Mouse (Mus musculus): ENCODE results near the gene Pcgf6.
"Not testable (repeated sequence)": the region's sequence is repeated elsewhere in the genome, so short reads cannot be mapped to it uniquely, and the experiment has no call there.

The Pcgf6 gene

GRCm38 (mm10) chr19:47026513-47026912 lies 24.2 kb downstream of the Pcgf6 start:
- DNase-seq (ENCODE audit: low read depth, low spot score) = no peak

- DNase-seq (ENCODE audit: low read depth, low spot score) = no peak
Observed at GRCm38 (mm10) chr19:47024954-47025353, 25.8 kb downstream of the Pcgf6 start.

DNA sequence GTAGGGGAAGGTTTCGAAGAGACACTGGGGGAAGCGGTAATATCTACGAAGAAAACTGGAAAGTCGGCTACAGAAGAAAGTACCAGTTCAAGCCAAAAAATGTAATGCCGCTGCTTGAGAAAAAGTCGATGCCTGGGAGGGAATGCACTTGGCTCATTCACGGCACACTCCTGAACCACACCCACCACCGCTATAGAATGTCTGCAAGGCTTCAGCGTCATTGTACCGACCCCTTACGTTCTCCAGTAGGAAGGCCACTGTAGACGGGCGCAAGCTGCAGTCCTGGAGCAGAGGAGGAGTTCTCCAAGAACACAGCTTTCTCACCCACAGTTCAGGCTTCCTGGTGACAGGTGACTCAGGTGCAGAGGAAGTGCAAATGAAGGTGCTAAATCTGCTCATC lies 27.2 kb downstream of the Pcgf6 start:
- no peak for DNase-seq (ENCODE audit: low read depth, low spot score)

DNA sequence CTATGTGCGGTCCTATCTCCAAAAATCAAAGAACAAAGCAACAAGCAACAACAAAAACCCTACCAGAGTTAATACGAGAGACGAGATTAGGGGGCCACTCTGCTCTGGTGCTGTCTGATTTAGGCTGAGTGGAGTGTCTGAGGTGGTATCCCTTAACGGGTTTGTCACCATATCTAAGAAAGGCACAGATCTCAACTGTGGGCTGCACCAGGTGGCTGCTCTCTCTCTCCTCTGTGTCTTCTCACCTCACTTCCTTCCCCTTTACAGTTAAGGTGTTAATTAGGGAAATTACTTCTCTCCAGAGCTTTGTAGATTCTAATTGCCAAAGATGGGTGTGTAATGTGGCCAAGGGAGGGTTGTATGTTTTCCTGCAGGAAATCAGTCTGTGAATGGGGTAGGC lies 28.0 kb downstream of the Pcgf6 start:
- no peak for DNase-seq (ENCODE audit: low read depth, low spot score)

GRCm38 (mm10) chr19:47019326-47019725 lies 31.4 kb downstream of the Pcgf6 start:
- no peak for DNase-seq (ENCODE audit: low read depth, low spot score)

DNA sequence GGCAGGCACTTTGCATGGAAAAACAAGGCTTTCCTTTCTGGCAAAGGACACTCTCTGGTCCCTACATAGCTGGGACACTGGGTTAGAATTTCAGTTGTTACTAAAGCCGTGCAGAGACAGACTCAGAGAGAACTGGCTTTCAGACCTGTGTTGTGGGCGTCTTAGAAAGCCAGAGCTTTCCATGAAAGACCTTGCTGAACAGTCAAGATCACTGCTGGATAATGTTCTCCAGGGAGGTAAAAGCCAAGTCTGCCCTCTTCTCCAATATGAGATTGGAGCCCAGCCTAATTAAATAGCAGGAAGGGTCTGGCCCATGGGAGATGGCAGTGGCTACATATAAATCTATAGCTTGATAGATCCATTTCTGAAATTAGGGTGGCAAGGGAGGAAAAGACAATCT lies 32.4 kb downstream of the Pcgf6 start:
- DNase-seq (ENCODE audit: low read depth, low spot score) = no peak

DNA sequence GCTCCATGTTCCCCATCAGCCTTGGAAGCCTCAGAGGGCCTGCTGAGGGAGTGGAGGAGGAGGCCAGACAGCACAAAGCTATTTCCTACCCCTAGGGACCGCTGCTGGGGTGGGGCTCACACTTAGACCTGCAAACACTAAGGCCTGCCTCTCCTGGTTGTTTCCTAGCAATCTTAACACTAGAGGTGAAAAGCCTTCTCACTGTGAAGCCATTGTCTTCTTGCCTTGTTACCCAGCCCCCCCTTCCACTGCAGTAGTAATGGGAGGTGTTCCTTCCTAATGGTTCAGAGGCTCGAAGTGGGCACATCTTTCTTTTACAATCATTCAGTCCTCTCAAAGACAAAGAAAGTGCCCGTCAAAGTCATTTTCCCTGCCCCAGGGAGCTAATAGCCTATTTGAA lies 32.9 kb downstream of the Pcgf6 start:
- no peak for DNase-seq (ENCODE audit: low read depth, low spot score)

- DNase-seq (ENCODE audit: low read depth, low spot score) = peak; percentile 64
Observed at GRCm38 (mm10) chr19:47016487-47016886, 34.2 kb downstream of the Pcgf6 start.

- no peak for DNase-seq (ENCODE audit: low read depth, low spot score)
Observed at GRCm38 (mm10) chr19:47015965-47016364, 34.7 kb downstream of the Pcgf6 start.

DNA sequence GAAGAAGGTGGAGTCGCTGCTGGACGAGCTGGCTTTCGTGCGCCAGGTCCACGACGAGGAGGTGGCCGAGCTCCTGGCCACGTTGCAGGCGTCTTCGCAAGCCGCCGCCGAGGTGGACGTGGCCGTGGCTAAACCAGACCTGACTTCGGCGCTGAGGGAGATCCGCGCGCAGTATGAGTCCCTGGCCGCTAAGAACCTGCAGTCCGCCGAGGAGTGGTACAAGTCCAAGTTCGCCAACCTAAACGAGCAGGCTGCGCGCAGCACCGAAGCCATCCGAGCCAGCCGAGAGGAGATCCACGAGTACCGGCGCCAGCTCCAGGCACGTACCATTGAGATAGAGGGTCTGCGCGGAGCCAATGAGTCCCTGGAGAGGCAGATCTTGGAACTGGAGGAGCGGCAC lies 35.3 kb downstream of the Pcgf6 start:
- DNase-seq (ENCODE audit: low read depth, low spot score) = no peak

DNA sequence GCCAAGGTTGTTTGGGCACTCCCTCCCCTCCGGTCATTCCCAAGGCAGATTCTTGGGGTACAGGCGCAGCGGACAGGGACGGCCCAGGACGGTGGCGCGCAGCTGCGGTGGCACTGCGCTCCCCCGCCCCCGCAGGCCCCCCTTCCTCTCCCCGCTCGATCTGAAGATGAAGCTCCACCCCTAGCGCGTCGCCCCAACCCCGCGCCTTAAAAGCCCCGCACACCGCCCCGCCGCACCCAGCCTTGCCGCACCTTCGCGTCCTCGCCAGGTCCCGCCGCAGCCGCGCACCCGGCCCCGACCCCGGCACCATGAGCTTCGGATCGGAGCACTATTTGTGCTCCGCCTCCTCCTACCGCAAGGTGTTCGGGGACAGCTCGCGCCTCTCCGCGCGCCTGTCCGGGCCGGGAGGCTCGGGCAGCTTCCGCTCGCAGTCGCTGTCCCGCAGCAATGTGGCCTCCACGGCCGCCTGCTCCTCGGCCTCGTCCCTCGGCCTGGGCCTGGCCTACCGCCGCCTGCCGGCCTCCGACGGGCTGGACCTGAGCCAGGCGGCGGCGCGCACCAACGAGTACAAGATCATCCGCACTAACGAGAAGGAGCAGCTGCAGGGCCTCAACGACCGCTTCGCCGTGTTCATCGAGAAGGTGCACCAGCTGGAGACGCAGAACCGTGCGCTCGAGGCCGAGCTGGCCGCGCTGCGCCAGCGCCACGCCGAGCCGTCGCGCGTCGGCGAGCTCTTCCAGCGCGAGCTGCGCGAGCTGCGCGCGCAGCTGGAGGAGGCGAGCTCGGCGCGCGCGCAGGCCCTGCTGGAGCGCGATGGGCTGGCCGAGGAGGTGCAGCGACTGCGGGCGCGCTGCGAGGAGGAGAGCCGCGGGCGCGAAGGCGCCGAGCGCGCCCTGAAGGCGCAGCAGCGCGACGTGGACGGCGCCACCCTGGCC lies 36.0 kb downstream of the Pcgf6 start, which contains the start of the genes Ina and Nt5c2:
Gene Ina (plus strand): TSS at position 252 of the 935 bp plus-strand sequence.
Gene Nt5c2 (minus strand): TSS at position 707 of the 935 bp plus-strand sequence.
- DNase-seq (ENCODE audit: low read depth, low spot score) = peak; percentile 31

- no peak for DNase-seq (ENCODE audit: low read depth, low spot score)
Observed at GRCm38 (mm10) chr19:47014159-47014446, 36.6 kb downstream of the Pcgf6 start.

GRCm38 (mm10) chr19:47013340-47014158 lies 37.2 kb downstream of the Pcgf6 start:
- DNase-seq (ENCODE audit: low read depth, low spot score) = no peak

- no peak for DNase-seq (ENCODE audit: low read depth, low spot score)
Observed at GRCm38 (mm10) chr19:47012521-47013130, 38.1 kb downstream of the Pcgf6 start.

- no peak for DNase-seq (ENCODE audit: low read depth, low spot score)
Observed at GRCm38 (mm10) chr19:47009943-47010342, 40.8 kb downstream of the Pcgf6 start.

DNA sequence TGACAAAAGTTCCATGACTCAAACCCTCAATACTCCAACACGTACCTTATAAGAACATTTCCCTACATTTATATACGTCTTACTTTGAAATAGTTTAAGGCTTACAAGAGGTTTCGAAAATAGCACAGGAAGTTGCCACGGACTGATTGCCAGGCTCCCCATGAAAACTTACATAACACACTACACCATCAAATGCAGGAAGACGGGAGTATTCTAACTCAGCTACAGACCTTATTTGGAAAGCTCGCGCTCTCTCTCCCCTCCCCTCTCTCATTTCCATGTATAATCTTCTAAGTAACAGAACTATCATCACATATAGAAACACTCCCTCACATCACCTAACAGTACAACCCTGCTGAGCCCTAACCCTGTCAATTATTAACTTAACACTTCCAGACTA lies 41.3 kb downstream of the Pcgf6 start:
- DNase-seq (ENCODE audit: low read depth, low spot score) = no peak

DNA sequence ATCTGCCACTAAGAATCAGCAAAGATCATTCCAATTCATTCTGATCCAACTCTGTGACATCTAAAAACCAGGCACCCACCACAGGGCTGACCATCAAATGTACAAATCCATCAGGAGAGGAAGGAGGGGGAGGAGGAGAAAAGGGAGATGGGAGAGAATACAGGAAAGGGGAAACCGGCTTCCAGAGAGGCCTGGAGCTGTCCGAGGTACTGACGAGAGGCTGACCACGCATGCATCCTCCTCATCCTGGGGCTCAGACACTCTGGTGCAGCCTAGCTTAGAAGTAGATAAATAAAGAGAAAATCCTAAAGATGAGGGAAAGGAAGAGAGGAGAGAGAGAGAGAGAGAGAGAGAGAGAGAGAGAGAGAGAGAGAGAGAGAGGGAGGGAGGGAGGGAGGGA lies 44.4 kb downstream of the Pcgf6 start:
- no peak for DNase-seq (ENCODE audit: low read depth, low spot score)

DNA sequence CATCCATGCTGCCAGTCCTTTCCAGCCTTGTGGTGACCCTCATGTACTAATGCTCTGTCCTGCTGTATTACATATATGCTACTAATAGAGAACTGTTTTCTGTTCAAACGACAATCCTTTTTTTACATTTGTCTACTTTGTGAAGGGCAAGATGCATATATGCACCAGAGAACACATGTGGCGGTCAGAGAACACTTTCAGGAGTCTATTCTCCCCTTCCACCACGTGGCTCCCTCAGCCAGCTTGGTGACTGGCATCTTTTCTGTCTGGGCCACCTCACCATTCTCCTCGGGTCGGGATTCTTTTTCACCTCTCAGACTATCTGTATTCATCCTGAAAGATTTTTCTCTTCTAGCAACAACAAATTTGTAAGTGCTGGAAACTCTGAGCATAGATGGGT lies 44.8 kb downstream of the Pcgf6 start:
- no peak for DNase-seq (ENCODE audit: low read depth, low spot score)

DNA sequence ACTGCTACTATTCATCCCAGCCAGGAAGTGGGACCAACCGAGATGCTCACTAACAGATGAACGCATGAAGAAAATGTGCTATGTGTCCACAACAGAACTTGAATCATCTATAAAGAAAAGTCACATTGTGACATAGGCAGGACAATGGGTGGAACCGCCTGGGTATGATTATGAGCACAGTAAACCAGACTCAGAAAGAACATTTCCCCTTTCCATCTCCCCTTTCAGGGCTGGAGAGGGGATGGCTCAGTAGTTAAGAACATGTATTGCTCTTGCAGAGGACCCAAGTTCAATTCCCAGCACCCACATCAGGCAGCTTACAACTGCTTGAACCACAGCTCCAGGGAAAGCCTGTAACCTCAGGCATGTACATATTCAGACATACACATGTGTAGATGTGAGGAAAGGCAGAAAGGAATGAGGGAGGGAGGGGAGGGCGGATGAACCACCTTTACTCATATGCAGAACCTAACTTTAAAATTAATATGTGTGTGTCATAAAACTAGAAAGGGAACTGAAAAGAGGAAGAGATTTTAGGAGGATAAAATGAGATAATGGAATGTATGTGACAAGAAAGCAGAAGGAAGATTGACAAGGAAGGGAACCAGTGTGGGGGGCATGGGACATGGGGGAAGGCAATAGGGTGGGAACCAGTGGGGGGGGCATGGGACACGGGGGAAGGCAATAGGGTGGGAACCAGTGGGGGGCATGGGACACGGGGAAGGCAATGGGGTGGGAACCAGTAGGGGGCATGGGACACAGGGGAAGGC lies 46.8 kb downstream of the Pcgf6 start:
- no peak for DNase-seq (ENCODE audit: low read depth, low spot score)

- not testable (repeated sequence) for DNase-seq (ENCODE audit: low read depth, low spot score)
Observed at GRCm38 (mm10) chr19:47000357-47000756, 50.3 kb downstream of the Pcgf6 start.

- no peak for DNase-seq (ENCODE audit: low read depth, low spot score)
Observed at GRCm38 (mm10) chr19:46999753-47000152, 51.0 kb downstream of the Pcgf6 start.

Data from CD4-positive, CD25-positive, alpha-beta regulatory T cell, adult 2 months (primary cell).